Mouse (Mus musculus) midbrain, embryonic 16.5 days (tissue): Measurements from ENCODE around the gene Olfr135. TPM values are rescaled to one million over a fixed set of nuclear protein-coding genes. Genes with fewer than 3 reads are reported as not detected.

ENCODE experiments used
- ATAC-seq: fragments of 200-750 bp; cut with Nextera tagmentation; 2 replicates; pipeline ENCODE4 v1.8.0; 2017; ENCODE audit warnings: moderate TSS enrichment
- H3K27ac ChIP-seq: fragments of 300-500 bp; sonication (generic); 2 replicates; pipeline ENCODE4 v1.5.1; 2014; ENCODE audit warnings: mild to moderate bottlenecking, low read length, mixed read lengths
- H3K27me3 ChIP-seq: fragments of 300-500 bp; sonication (generic); 2 replicates; pipeline ENCODE4 v1.6.1; 2014; ENCODE audit warnings: low read depth, low read length, mixed read lengths; ENCODE audit not compliant: control insufficient read depth, insufficient read depth
- H3K36me3 ChIP-seq: fragments of 300-500 bp; sonication (generic); 2 replicates; pipeline ENCODE4 v1.6.1; 2014; ENCODE audit warnings: mild to moderate bottlenecking, low read length, moderate library complexity, mixed read lengths; ENCODE audit not compliant: control insufficient read depth, insufficient read depth
- H3K4me1 ChIP-seq: fragments of 300-500 bp; sonication (generic); 2 replicates; pipeline ENCODE4 v1.6.1; 2014; ENCODE audit warnings: mild to moderate bottlenecking, low read length, mixed read lengths; ENCODE audit not compliant: control insufficient read depth, insufficient read depth
- H3K4me2 ChIP-seq: fragments of 300-500 bp; sonication (generic); 2 replicates; pipeline ENCODE4 v1.6.1; 2014; ENCODE audit warnings: mild to moderate bottlenecking, low read length, mixed read lengths
- H3K4me3 ChIP-seq: fragments of 300-500 bp; sonication (generic); 2 replicates; pipeline ENCODE4 v1.5.1; 2014; ENCODE audit warnings: low read depth, mild to moderate bottlenecking, low read length, moderate library complexity, mixed read lengths
- H3K9ac ChIP-seq: fragments of 300-500 bp; sonication (generic); 2 replicates; pipeline ENCODE4 v1.6.1; 2014; ENCODE audit warnings: low read depth, low read length, mixed read lengths
- H3K9me3 ChIP-seq: fragments of 300-500 bp; sonication (generic); replicated peaks from 2 replicates; pipeline ENCODE4 v1.6.1; 2014; ENCODE audit warnings: mild to moderate bottlenecking, low read length, mixed read lengths; ENCODE audit not compliant: control insufficient read depth, poor library complexity, severe bottlenecking
- WGBS: fragments of 180-500 bp; shearing (Covaris S2); extraction: QIAGEN DNeasy Blood & Tissue Kit; methylation state at CpG from one replicate; pipeline ENCODE4 v1.1.7; 2014; 5-methylcytosine and 5-hydroxymethylcytosine counted together
- polyA plus RNA-seq: library from polyadenylated mRNA; unstranded; fragments of >200 nt; fragmentation: Nextera tagmentation; extraction: Ambion mirVana; gene quantifications from 2 replicates; pipeline ENCODE4 v1.2.1, GENCODE M21; 2015

Olfr135 gene
- polyA plus RNA-seq, result not detected in 2 replicates

DNA sequence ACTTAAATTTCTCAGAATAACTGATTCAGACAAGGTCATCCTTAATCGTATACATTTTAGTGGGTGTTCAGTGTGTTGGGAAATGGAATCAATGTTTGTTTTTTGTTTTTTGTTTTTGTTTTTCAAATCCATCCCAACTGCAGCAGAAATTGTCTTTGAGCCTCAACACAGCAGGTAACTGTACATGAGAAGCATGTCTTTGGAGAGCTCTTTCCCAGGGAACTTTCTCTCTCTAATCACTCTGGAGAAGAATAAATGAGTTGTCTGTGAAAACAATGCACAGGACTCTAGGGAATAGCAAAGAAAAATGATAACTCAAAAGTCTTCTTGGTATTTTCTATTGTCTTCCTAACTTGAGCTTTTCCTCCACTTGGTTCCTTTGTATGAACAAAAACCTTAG, at the start of gene Olfr135:
Gene Olfr135, plus strand, starts transcription at position 301 of the 400 bp plus-strand sequence.
- WGBS, result 91% methylated on average over 1 of the region's 1 CpGs
- no peak for ATAC-seq
- no peak within 1 kb of the TSS for H3K4me3 ChIP-seq

GRCm38 (mm10) chr17:38171088-38171487, 33.0 kb upstream of the Olfr135 start, which contains the start of gene Olfr134:
Olfr134 (plus strand) TSS chr17:38171388.
- H3K9ac ChIP-seq, result no peak within 1 kb of the TSS
- no peak within 1 kb of the TSS for H3K4me3 ChIP-seq
- H3K27me3 ChIP-seq, result no peaks in the 10 kb centered on the region
- H3K4me1 ChIP-seq, result no peaks in the 10 kb centered on the region
- no peak within 1 kb of the TSS for H3K27ac ChIP-seq
- 75% methylated on average over 3 of the region's 3 CpGs for WGBS
- no peaks in the 10 kb centered on the region for H3K36me3 ChIP-seq
- H3K4me2 ChIP-seq, result no peak within 1 kb of the TSS
- H3K9me3 ChIP-seq, result no peaks in the 10 kb centered on the region
- no peak for ATAC-seq

More for the DNA sequence above, at the start of gene Olfr135:
- no peak within 1 kb of the TSS for H3K4me2 ChIP-seq
- no peaks in the 10 kb centered on the region for H3K36me3 ChIP-seq
- H3K27ac ChIP-seq, result no peak within 1 kb of the TSS
- no peaks in the 10 kb centered on the region for H3K27me3 ChIP-seq
- no peaks in the 10 kb centered on the region for H3K9me3 ChIP-seq
- no peak within 1 kb of the TSS for H3K9ac ChIP-seq
- no peaks in the 10 kb centered on the region for H3K4me1 ChIP-seq

Other genes starting within 250 kb of the Olfr135 start
- not detected in 2 replicates for gene Olfr129, start 144.3 kb upstream of the Olfr135 start, polyA plus RNA-seq
- not detected in 2 replicates for gene Olfr130, start 140.4 kb upstream of the Olfr135 start, polyA plus RNA-seq
- gene Olfr131, start 115.6 kb upstream of the Olfr135 start, polyA plus RNA-seq, result not detected in 2 replicates
- gene Olfr132, start 69.8 kb upstream of the Olfr135 start, polyA plus RNA-seq, result not detected in 2 replicates
- gene Olfr133, start 59.1 kb upstream of the Olfr135 start, polyA plus RNA-seq, result not detected in 2 replicates
- gene Olfr134, start 32.9 kb upstream of the Olfr135 start, polyA plus RNA-seq, result not detected in 2 replicates
- gene Olfr138, start 56.7 kb downstream of the Olfr135 start, polyA plus RNA-seq, result not detected in 2 replicates
- gene Olfr137, start 103.2 kb downstream of the Olfr135 start, polyA plus RNA-seq, result not detected in 2 replicates
- gene Olfr136, start 125.5 kb downstream of the Olfr135 start, polyA plus RNA-seq, result not detected in 2 replicates
- not detected in 2 replicates for gene Esp36, start 215.8 kb downstream of the Olfr135 start, polyA plus RNA-seq